Mouse (Mus musculus): ENCODE data around the gene Tnfrsf8. TPM values are rescaled to one million over a fixed set of nuclear protein-coding genes. Genes with fewer than 3 reads are reported as not detected.
A peak's percentile ranks its signal among the peaks of the same experiment; 100 is the strongest.
"Not testable (repeated sequence)": the region's sequence is repeated elsewhere in the genome, so short reads cannot be mapped to it uniquely, and the experiment has no call there.

Tnfrsf8 gene
- polyA plus RNA-seq, 1 experiment from 2014 or later: not detected

DNA sequence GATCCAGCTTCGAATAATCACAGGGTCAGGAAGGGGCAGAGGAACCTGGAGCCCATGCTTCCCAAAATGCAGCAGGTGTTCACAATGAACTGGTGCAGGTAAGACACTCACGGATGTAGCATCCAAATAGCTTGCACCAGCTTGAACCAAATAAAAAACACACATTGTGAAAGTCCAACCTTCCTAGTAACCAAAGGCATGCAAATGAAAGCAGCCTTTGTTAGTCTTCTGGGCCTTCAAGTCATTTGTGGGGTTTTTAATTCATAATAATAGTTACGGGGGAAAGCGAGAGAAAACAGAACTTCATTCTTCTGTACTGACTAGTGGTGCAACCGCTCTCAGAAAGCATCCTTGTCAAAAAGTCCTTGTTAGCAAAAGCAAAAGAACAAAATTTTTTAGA, 1.7 kb upstream of the Tnfrsf8 start:
- no peak overlapping the region for H3K9ac ChIP-seq (replicated peaks; ENCODE audit: low read depth, low read length)
- H3K27ac ChIP-seq (ENCODE audit: low read depth, low read length): no peak overlapping the region
- no peaks in the 10 kb centered on the region for H3K27me3 ChIP-seq (ENCODE audit: control insufficient read depth, insufficient read depth, low read length)
- no peaks in the 10 kb centered on the region for H3K9me3 ChIP-seq (ENCODE audit: control insufficient read depth, low read length)
- H3K4me1 ChIP-seq (ENCODE audit: control insufficient read depth, insufficient read depth, low read length): no peaks in the 10 kb centered on the region
- no peak for ATAC-seq (ENCODE audit: low read depth)
- no peaks in the 10 kb centered on the region for H3K36me3 ChIP-seq (ENCODE audit: control insufficient read depth, insufficient read depth, low read length)
- no peak overlapping the region for H3K4me3 ChIP-seq (ENCODE audit: low read depth, low read length)
- WGBS: 85% methylated on average over 5 of the region's 5 CpGs
- no peak overlapping the region for H3K4me2 ChIP-seq (ENCODE audit: low read depth, low read length)

DNA sequence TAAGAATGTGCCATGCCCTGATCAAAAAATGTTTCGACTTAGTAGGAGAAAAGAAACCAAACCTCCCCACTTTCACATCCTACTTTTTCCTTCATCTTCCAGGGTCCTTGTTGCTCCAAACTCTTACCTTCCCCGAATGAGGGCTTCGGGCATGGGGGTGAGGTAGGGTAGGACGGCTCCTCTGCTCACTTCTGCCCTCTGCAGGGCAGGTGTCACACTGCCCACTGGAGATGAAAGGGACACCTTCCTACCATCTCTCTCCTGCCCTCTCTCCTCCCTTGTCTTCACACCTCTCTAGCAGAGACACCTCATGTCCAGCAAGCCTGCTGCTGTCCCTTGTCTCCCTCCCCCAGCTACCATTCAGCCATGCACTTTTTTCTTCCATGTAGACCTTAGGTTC, 998 bp downstream of the Tnfrsf8 start:
- Histone ChIP-seq H3K27ac (ENCODE audit: low read depth, low read length) (no peak overlapping the region), H3K36me3 (ENCODE audit: control insufficient read depth, insufficient read depth, low read length) (no peaks in the 10 kb centered on the region), H3K4me1 (ENCODE audit: control insufficient read depth, insufficient read depth, low read length) (no peaks in the 10 kb centered on the region), H3K4me3 (ENCODE audit: low read depth, low read length) (no peak overlapping the region), H3K9me3 (ENCODE audit: control insufficient read depth, low read length) (no peaks in the 10 kb centered on the region), H3K4me2 (ENCODE audit: low read depth, low read length) (no peak overlapping the region), H3K27me3 (ENCODE audit: control insufficient read depth, insufficient read depth, low read length) (no peaks in the 10 kb centered on the region), H3K9ac (replicated peaks; ENCODE audit: low read depth, low read length) (no peak overlapping the region)
- no peak for ATAC-seq (ENCODE audit: low read depth)
- WGBS: 93% methylated on average over 4 of the region's 4 CpGs

DNA sequence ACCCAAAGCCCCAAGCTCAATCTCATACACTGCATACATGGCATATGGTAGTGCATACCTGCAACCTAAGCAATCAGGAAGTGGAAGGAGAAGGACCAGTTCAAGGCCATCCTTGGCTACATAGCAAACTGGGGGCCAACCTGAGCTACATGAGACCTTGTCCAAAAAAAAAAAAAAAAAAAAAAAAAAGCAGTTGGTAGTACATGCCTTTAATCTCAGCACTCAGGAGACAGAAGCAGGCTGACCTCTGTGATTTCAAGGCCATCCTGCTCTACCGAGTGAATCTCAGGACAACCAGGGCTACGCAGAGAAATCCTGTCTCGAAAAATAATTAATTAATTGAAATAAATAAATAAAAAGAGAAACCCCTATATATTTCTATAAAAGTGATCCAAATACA, 1.7 kb downstream of the Tnfrsf8 start:
- 95% methylated on average over 3 of the region's 3 CpGs for WGBS
- no peak overlapping the region for H3K9ac ChIP-seq (replicated peaks; ENCODE audit: low read depth, low read length)
- no peaks in the 10 kb centered on the region for H3K36me3 ChIP-seq (ENCODE audit: control insufficient read depth, insufficient read depth, low read length)
- no peak overlapping the region for H3K4me2 ChIP-seq (ENCODE audit: low read depth, low read length)
- no peaks in the 10 kb centered on the region for H3K27me3 ChIP-seq (ENCODE audit: control insufficient read depth, insufficient read depth, low read length)
- ATAC-seq (ENCODE audit: low read depth): no peak
- H3K9me3 ChIP-seq (ENCODE audit: control insufficient read depth, low read length): no peaks in the 10 kb centered on the region
- H3K4me1 ChIP-seq (ENCODE audit: control insufficient read depth, insufficient read depth, low read length): no peaks in the 10 kb centered on the region
- H3K4me3 ChIP-seq (ENCODE audit: low read depth, low read length): no peak overlapping the region
- no peak overlapping the region for H3K27ac ChIP-seq (ENCODE audit: low read depth, low read length)

DNA sequence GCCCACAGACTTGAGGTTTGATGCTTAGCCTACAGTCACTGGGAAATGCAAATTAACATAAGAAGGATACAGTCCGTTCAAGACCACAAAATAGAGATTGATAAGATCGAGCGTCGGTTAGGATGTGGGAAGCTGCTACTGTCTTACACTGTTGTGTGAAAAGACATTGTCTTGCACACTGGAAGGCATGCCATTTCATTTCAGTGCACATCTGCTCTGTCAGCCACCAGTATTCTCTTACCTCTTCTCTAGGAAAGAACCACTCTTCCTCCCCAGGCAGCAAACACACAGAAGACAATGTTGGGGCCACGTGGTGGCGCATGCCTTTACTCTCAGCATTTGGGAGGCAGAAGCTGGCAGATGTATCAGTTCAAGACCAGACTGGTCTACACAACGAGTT, 2.4 kb downstream of the Tnfrsf8 start:
- no peak overlapping the region for H3K4me2 ChIP-seq (ENCODE audit: low read depth, low read length)
- H3K4me1 ChIP-seq (ENCODE audit: control insufficient read depth, insufficient read depth, low read length): no peaks in the 10 kb centered on the region
- H3K27ac ChIP-seq (ENCODE audit: low read depth, low read length): no peak overlapping the region
- no peak overlapping the region for H3K4me3 ChIP-seq (ENCODE audit: low read depth, low read length)
- H3K9me3 ChIP-seq (ENCODE audit: control insufficient read depth, low read length): no peaks in the 10 kb centered on the region
- no peak for ATAC-seq (ENCODE audit: low read depth)
- no peak overlapping the region for H3K9ac ChIP-seq (replicated peaks; ENCODE audit: low read depth, low read length)
- H3K27me3 ChIP-seq (ENCODE audit: control insufficient read depth, insufficient read depth, low read length): no peaks in the 10 kb centered on the region
- no peaks in the 10 kb centered on the region for H3K36me3 ChIP-seq (ENCODE audit: control insufficient read depth, insufficient read depth, low read length)
- WGBS: 85% methylated on average over 7 of the region's 7 CpGs

DNA sequence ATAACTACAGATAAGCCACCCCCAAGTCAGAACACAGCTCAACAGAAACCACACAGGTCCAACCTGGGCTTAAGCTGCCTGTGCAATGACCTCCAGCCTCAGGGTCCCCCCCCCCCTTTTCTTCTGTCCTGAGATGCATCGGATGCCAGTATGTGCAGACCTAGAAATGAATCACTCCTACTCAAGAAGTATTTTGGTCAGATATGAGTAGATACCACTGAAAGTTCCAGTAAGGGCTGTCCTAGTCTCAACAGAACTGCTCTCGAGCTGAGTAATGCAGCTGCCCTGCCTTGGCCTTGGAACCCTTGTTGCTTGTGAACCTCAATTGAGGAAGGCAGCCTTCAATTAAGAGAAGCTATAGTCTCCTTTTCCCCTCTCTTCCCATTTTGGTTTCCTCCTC, 4.1 kb downstream of the Tnfrsf8 start:
- Histone ChIP-seq H3K4me2 (ENCODE audit: low read depth, low read length) (no peak overlapping the region), H3K27me3 (ENCODE audit: control insufficient read depth, insufficient read depth, low read length) (no peaks in the 10 kb centered on the region), H3K27ac (ENCODE audit: low read depth, low read length) (no peak overlapping the region), H3K9ac (replicated peaks; ENCODE audit: low read depth, low read length) (no peak overlapping the region), H3K4me3 (ENCODE audit: low read depth, low read length) (no peak overlapping the region), H3K36me3 (ENCODE audit: control insufficient read depth, insufficient read depth, low read length) (no peaks in the 10 kb centered on the region), H3K9me3 (ENCODE audit: control insufficient read depth, low read length) (no peaks in the 10 kb centered on the region), H3K4me1 (ENCODE audit: control insufficient read depth, insufficient read depth, low read length) (no peaks in the 10 kb centered on the region)
- 90% methylated on average over 2 of the region's 2 CpGs for WGBS
- no peak for ATAC-seq (ENCODE audit: low read depth)

DNA sequence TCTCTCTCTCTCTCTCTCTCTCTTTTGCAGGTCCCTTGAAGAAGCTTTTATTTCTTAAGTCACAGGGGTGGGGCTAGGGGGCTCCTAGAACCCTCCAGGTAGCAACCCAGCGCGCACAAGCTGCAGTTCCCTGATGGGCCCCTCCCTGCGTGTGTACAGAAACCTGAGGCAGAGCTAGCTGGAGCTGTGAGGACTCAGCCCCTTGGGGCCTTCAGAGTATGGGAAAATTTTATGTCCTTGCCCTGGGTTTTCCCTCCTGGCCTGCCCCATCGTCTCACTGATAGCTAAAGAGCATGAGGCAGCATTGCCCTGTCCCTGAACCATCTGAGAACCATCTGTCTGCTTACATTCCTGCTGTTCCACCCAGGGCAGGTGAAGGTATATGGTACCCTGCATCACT, 8.5 kb downstream of the Tnfrsf8 start:
- WGBS: 47% methylated on average over 4 of the region's 4 CpGs
- ATAC-seq (ENCODE audit: low read depth): no peak
- Histone ChIP-seq H3K36me3 (ENCODE audit: control insufficient read depth, insufficient read depth, low read length) (no peaks in the 10 kb centered on the region), H3K9me3 (ENCODE audit: control insufficient read depth, low read length) (no peaks in the 10 kb centered on the region), H3K4me3 (ENCODE audit: low read depth, low read length) (no peak overlapping the region), H3K9ac (replicated peaks; ENCODE audit: low read depth, low read length) (no peak overlapping the region), H3K4me1 (ENCODE audit: control insufficient read depth, insufficient read depth, low read length) (no peaks in the 10 kb centered on the region), H3K27ac (ENCODE audit: low read depth, low read length) (no peak overlapping the region), H3K4me2 (ENCODE audit: low read depth, low read length) (no peak overlapping the region), H3K27me3 (ENCODE audit: control insufficient read depth, insufficient read depth, low read length) (no peaks in the 10 kb centered on the region)

DNA sequence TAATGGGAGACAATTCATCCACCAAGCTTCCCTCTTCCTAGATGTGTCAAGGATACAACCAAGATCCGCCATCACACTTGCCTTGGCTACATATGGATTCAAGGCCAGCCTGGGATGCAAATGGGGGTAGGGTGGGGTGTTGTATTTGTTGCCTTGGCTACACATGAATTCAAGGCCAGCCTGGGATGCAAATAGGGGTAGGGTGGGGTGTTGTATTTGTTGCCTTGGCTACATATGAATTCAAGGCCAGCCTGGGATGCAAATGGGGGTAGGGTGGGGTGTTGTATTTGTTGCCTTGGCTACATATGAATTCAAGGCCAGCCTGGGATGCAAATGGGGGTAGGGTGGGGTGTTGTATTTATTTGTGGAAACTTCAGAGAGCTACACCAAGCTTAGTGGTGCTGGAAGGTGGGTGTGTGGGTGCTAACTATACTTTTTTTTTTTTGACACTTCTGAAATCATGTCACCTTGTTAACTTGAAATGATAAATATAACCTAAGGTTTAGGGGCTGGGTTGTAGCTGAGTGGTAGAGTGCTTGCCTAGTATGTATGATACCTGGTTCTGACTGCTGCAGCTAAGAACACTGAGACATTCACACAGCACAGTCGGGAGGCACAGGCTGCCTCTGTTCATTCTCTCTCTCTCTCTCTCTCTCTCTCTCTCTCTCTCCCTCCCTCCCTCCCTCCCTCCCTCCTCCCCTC, 9.2 kb downstream of the Tnfrsf8 start:
- 52% methylated on average over 2 of the region's 2 CpGs for WGBS
- H3K27ac ChIP-seq (ENCODE audit: low read depth, low read length); H3K4me1 ChIP-seq (ENCODE audit: control insufficient read depth, insufficient read depth, low read length); H3K36me3 ChIP-seq (ENCODE audit: control insufficient read depth, insufficient read depth, low read length); H3K9ac ChIP-seq (replicated peaks; ENCODE audit: low read depth, low read length); H3K9me3 ChIP-seq (ENCODE audit: control insufficient read depth, low read length); H3K27me3 ChIP-seq (ENCODE audit: control insufficient read depth, insufficient read depth, low read length); H3K4me2 ChIP-seq (ENCODE audit: low read depth, low read length); ATAC-seq (ENCODE audit: low read depth); H3K4me3 ChIP-seq (ENCODE audit: low read depth, low read length): not testable (repeated sequence)

DNA sequence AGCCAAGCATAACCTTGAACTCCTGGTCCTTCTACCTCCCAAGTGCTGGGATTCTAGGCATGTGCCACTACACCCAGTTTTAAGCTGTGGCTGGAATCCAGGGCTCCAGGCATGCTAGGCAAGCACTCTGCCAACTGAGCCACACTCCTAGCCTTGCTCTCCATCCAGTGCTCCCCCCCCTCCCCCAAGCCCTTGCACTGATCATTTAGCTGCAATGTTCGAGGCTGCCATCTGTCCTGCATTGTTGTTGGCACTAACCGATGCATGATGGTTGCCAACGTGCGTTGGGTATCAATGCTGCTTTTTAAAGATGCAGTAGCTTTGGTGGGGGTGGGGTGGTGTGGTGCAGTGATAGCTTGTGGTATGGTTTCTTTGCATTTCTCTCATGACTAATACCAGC, 10.9 kb downstream of the Tnfrsf8 start:
- 56% methylated on average over 4 of the region's 4 CpGs for WGBS
- no peak overlapping the region for H3K9ac ChIP-seq (replicated peaks; ENCODE audit: low read depth, low read length)
- H3K4me1 ChIP-seq (ENCODE audit: control insufficient read depth, insufficient read depth, low read length): no peaks in the 10 kb centered on the region
- H3K36me3 ChIP-seq (ENCODE audit: control insufficient read depth, insufficient read depth, low read length): no peaks in the 10 kb centered on the region
- H3K27me3 ChIP-seq (ENCODE audit: control insufficient read depth, insufficient read depth, low read length): no peaks in the 10 kb centered on the region
- peak; percentile 38; the same call in 1 of the 2 replicates for ATAC-seq (ENCODE audit: low read depth)
- no peak overlapping the region for H3K27ac ChIP-seq (ENCODE audit: low read depth, low read length)
- H3K4me2 ChIP-seq (ENCODE audit: low read depth, low read length): no peak overlapping the region
- H3K4me3 ChIP-seq (ENCODE audit: low read depth, low read length): no peak overlapping the region
- H3K9me3 ChIP-seq (ENCODE audit: control insufficient read depth, low read length): no peaks in the 10 kb centered on the region

DNA sequence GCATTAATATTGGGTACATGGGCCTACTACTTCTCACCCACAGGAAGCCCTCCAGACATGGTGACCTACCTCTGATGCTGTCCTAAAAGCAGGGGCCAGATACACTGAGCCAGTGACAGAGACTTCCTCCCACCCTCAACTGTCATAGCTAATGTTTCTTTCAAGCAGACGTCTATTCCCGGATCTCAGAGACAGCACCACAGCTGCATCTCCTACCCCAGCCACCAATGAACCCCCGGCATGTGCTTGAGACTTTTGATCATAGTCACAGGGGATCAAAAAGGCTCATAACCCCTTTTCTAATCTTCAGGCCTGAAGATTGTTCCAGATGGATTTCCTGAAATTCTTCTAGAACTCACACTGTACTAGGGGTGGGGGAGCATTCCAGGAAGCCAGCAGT, 12.9 kb downstream of the Tnfrsf8 start:
- no peaks in the 10 kb centered on the region for H3K4me1 ChIP-seq (ENCODE audit: control insufficient read depth, insufficient read depth, low read length)
- no peak overlapping the region for H3K9ac ChIP-seq (replicated peaks; ENCODE audit: low read depth, low read length)
- H3K4me3 ChIP-seq (ENCODE audit: low read depth, low read length): no peak overlapping the region
- no peaks in the 10 kb centered on the region for H3K36me3 ChIP-seq (ENCODE audit: control insufficient read depth, insufficient read depth, low read length)
- no peak overlapping the region for H3K4me2 ChIP-seq (ENCODE audit: low read depth, low read length)
- H3K9me3 ChIP-seq (ENCODE audit: control insufficient read depth, low read length): no peaks in the 10 kb centered on the region
- no peak overlapping the region for H3K27ac ChIP-seq (ENCODE audit: low read depth, low read length)
- ATAC-seq (ENCODE audit: low read depth): no peak
- no peaks in the 10 kb centered on the region for H3K27me3 ChIP-seq (ENCODE audit: control insufficient read depth, insufficient read depth, low read length)
- 94% methylated on average over 3 of the region's 3 CpGs for WGBS
